Mouse (Mus musculus) megakaryocyte, embryonic 14.5 days (primary cell): ENCODE results near the gene Rasd1.

ENCODE experiments used
- FLI1 ChIP-seq: IDR thresholded peaks from 2 replicates; pipeline ENCODE4 v1.6.1; 2012; ENCODE audit warnings: low read length, inconsistent platforms, mixed read lengths
- GATA1 ChIP-seq: IDR thresholded peaks from 3 replicates; pipeline ENCODE4 v1.6.1; 2012; ENCODE audit warnings: mixed read lengths, low read length, inconsistent platforms, borderline replicate concordance

DNA sequence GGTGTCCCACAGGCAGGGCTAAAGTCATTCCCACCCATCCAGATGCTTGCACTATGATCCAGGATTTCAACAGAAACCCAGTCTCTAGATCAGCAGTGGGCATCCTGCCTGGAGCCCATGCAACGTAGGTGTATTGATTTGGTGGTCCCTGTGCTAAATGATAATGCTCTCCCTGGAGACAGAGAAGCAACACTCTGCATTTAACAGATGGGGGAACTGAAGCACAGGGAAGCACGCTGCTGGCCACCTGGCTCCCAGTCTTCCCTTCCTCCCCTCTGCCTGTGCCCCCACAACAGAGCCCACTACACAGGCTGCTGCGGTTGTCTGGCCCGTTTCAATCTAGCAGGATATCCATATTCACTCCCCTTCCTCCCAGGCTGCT, 1.3 kb upstream of the Rasd1 start:
- no peak for TF ChIP-seq FLI1
- no peak for TF ChIP-seq GATA1
